Mouse (Mus musculus): ENCODE results near the gene Slc25a41. TPM values are rescaled to one million over a fixed set of nuclear protein-coding genes. Genes with fewer than 3 reads are reported as not detected.

Gene Slc25a41
- polyA plus RNA-seq, 1 experiment = 0.25 TPM

DNA sequence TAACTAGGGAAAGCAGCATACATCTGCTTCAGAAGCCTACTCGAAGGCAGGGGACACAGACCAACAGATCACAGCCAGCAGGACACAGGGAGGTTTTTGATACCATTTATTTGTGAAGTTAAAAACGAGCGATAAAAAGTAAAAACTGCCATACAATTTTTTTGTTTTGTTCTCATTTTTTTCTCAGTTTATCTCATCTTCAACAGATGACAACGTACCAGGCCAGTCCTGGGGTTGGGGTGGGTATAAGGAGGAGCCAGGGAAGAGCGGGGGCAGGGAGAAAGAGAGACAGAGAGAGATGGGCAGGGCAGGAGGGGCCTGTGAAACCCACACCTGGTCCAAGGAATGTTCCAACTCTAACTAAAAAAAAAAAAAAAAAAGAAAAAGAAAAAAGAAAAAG lies 20.5 kb downstream of the Slc25a41 start:
- H3K4me3 ChIP-seq (ENCODE audit: insufficient read depth, low read length) = no peak overlapping the region
- TF ChIP-seq CTCF (IDR thresholded peaks at IDR 0.05; ENCODE audit: extremely low read depth, insufficient read depth, low read length) (no peak), POLR2A (IDR thresholded peaks at IDR 0.05; ENCODE audit: extremely low read depth, insufficient read depth, low read length) (no peak)
- H3K27ac ChIP-seq (ENCODE audit: insufficient read depth, low read length) = no peak overlapping the region
- no peaks in the 10 kb centered on the region for H3K4me1 ChIP-seq (ENCODE audit: control insufficient read depth, insufficient read depth, low read length)

DNA sequence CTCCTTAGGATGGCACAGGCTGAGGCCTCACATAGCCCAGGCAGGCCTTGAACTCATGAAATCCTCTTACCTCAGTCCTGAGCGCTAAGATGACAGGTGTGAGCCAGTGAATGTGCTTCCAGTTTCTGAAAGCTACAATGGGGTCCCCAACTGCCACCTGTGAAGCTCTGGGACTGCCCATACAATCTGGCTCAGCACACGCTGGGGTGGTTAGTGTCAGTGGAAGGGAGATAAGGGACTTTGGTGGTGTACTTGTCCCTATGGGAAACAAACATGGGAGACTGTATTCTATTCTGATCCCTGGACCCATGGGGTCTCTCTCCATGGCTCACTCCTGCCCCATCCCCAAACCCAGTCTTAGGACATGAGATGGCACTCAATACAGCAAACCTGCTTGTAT lies 21.8 kb downstream of the Slc25a41 start:
- no peak overlapping the region for H3K4me3 ChIP-seq (ENCODE audit: insufficient read depth, low read length)
- TF ChIP-seq POLR2A (IDR thresholded peaks at IDR 0.05; ENCODE audit: extremely low read depth, insufficient read depth, low read length) = no peak
- TF ChIP-seq CTCF (IDR thresholded peaks at IDR 0.05; ENCODE audit: extremely low read depth, insufficient read depth, low read length) = no peak
- no peaks in the 10 kb centered on the region for H3K4me1 ChIP-seq (ENCODE audit: control insufficient read depth, insufficient read depth, low read length)
- no peak overlapping the region for H3K27ac ChIP-seq (ENCODE audit: insufficient read depth, low read length)

DNA sequence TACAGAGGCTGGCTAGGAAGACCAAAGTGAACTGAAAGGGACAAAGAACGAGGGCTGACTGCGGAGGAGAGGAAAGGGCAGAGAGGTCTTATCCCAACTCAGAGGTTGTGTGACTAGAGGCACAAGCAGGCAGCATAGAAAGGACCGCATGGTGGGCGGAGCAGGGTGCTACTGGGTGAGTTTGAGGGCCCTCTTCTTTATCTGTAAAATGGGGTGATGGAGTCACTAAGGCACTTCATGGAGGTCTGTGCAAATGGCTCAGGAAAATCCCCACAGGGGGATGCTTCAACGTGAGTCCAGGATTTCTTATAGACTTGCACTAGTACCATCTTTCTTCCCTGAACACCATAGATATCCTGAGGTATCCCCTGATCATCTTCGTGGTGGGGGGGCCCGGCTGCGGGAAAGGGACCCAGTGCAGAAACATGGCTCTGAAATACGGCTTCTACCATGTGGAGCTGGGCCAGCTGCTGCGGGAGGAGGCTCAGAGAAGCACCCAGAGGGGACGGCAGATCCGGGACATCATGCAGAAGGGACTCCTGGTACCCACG lies 29.1 kb downstream of the Slc25a41 start:
- Histone ChIP-seq H3K4me1 (ENCODE audit: control insufficient read depth, insufficient read depth, low read length) (0 out of 2 replicates have a peak, but pooled peaks cover 2% of the 10 kb centered on the region), H3K27ac (ENCODE audit: insufficient read depth, low read length) (0 out of 2 replicates have a peak overlapping the region, but pooled peaks have one; percentile 88), H3K4me3 (ENCODE audit: insufficient read depth, low read length) (peak overlapping the region; percentile 75)
- TF ChIP-seq POLR2A (IDR thresholded peaks at IDR 0.05; ENCODE audit: extremely low read depth, insufficient read depth, low read length) (no peak), CTCF (IDR thresholded peaks at IDR 0.05; ENCODE audit: extremely low read depth, insufficient read depth, low read length) (no peak)

DNA sequence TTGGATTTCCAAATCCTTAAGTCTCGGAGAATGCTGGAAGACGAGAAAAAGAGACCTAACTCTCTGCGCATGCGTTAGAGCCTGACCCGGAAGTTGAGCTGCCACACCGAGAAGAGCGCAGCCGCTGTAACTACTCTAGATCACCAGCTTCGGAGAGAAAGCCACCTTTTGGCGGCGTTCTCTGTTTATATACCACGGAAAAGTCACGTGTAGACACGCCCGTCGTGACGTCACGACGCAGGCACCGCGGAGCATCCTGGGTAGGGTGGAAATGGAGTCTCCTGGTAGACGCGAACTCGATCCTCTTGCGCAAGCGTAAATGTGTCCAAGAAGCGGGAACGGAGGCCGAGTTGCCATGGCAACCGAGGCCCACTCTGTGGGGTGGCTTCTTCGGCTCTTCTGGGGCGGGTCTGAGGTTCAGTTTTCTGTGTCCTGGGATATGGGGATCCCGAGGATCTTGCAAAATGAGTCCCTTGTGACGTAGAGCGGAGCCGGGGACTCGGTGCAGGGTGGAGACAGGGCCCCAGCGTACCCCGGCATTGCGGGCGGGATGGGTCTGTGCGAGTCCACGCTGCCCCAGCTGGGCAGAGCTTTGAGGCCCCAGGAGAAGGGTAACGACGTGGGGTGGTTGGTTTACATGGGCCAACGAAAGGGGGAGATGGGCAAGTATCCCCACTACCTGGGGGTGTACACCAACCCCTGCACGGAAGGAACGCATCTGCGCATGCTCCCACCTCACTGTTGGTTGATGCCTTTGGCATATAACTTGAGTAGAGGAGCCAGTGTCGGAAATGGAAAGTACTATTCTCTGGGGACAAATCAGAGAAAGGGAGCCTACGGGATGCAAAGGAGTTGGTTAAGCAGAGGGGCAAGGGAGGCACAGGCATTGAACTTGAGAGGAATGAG lies 30.0 kb downstream of the Slc25a41 start, which contains the start of the genes Gtf2f1 and Gm17949:
Gtf2f1 (minus strand) TSS at position 53 of the 906 bp plus-strand sequence.
Gm17949 (plus strand) TSS at position 234 of the 906 bp plus-strand sequence.
- peak; percentile 100 for TF ChIP-seq POLR2A (IDR thresholded peaks at IDR 0.05; ENCODE audit: extremely low read depth, insufficient read depth, low read length)
- TF ChIP-seq CTCF (IDR thresholded peaks at IDR 0.05; ENCODE audit: extremely low read depth, insufficient read depth, low read length) = no peak
- Histone ChIP-seq H3K4me3 (ENCODE audit: insufficient read depth, low read length) (peak within 1 kb of the TSS; percentile 75), H3K27ac (ENCODE audit: insufficient read depth, low read length) (peak within 1 kb of the TSS; percentile 88)

DNA sequence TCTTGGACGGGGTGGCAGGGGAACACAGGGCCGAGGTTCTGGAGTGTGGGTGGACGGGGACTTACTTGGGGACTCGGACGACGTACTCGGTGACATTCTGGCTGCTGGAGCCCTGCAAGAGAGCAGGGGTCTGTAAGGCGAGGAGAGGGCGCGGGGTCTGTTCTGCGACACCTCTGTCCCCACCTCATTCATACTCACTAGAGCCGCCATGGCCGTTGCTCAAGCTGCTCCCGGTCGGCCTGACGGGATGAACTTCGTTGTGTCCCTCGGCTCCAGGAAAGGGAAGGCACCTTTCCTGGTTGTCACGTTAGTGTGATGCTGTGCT lies 30.6 kb downstream of the Slc25a41 start:
- Histone ChIP-seq H3K4me1 (ENCODE audit: control insufficient read depth, insufficient read depth, low read length) (0 out of 2 replicates have a peak, but pooled peaks cover 2% of the 10 kb centered on the region), H3K27ac (ENCODE audit: insufficient read depth, low read length) (0 out of 2 replicates have a peak overlapping the region, but pooled peaks have one; percentile 19), H3K4me3 (ENCODE audit: insufficient read depth, low read length) (peak overlapping the region; percentile 75)
- TF ChIP-seq CTCF (IDR thresholded peaks at IDR 0.05; ENCODE audit: extremely low read depth, insufficient read depth, low read length) (no peak), POLR2A (IDR thresholded peaks at IDR 0.05; ENCODE audit: extremely low read depth, insufficient read depth, low read length) (no peak)

More for the DNA sequence above, 30.0 kb downstream of the Slc25a41 start, which contains the start of the genes Gtf2f1 and Gm17949:
- H3K4me1 ChIP-seq (ENCODE audit: control insufficient read depth, insufficient read depth, low read length) = 0 out of 2 replicates have a peak, but pooled peaks cover 2% of the 10 kb centered on the region

DNA sequence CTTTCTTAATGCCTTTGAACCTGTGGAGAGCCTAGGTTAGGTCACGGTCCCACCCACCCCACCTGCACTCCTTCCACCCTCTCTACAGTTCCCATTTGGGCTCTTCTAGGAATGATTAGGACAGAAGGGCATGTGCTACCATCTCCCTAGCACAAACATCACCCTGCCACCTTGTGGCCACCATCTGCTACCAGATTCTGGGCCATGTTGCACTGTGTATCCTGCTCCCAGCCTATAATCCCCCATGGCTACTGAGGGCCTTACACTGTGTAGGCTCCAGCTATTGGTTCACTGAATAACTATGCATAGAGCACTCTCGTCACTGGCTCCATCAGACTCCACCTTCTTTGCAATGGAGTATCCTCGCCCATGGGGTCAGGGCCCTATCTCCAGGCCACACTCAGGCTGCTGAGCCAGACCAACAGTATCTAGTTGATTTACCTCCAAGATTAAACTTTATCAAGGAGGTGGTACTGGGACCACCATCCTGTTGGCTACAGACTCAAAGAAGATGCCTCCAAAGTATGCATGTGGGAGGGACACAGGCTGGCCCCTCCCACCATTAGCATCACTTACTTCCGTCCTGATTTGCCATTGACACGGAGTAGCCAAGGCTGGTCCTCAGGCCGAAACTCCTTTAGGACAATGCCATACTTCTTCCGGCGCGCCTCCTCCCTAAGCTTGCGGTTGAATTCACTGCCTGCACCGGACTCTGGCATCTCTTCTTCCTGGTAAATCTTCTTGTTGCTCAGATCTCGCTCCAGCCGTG lies 34.1 kb downstream of the Slc25a41 start:
- no peak for TF ChIP-seq POLR2A (IDR thresholded peaks at IDR 0.05; ENCODE audit: extremely low read depth, insufficient read depth, low read length)
- TF ChIP-seq CTCF (IDR thresholded peaks at IDR 0.05; ENCODE audit: extremely low read depth, insufficient read depth, low read length) = peak; percentile 33; the same call in 1 of the 2 replicates
- H3K4me1 ChIP-seq (ENCODE audit: control insufficient read depth, insufficient read depth, low read length) = 0 out of 2 replicates have a peak, but pooled peaks cover 2% of the 10 kb centered on the region

DNA sequence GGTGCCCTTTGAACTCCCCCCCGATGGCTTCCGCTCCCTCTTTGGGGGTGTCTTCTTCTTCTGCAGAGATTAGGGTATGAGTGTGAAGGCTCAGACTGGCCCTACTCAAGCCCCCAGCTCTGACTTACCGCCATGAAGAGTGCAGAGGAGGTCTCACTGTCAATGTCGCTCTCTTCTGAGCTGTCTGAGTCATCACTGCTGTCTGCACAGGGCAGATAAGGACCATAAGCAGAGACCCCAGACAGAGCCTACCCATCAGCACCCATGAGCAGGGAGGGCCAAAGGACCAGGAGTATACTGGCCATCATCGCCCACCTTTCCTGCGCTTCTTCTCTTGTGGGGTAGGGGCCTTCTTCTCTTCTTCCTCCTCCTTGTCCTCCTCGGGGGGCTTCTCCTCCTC lies 37.5 kb downstream of the Slc25a41 start:
- no peak overlapping the region for H3K27ac ChIP-seq (ENCODE audit: insufficient read depth, low read length)
- H3K4me1 ChIP-seq (ENCODE audit: control insufficient read depth, insufficient read depth, low read length) = no peaks in the 10 kb centered on the region
- TF ChIP-seq POLR2A (IDR thresholded peaks at IDR 0.05; ENCODE audit: extremely low read depth, insufficient read depth, low read length) = no peak
- TF ChIP-seq CTCF (IDR thresholded peaks at IDR 0.05; ENCODE audit: extremely low read depth, insufficient read depth, low read length) = no peak
- H3K4me3 ChIP-seq (ENCODE audit: insufficient read depth, low read length) = no peak overlapping the region

More for the DNA sequence above, 34.1 kb downstream of the Slc25a41 start:
- no peak overlapping the region for H3K4me3 ChIP-seq (ENCODE audit: insufficient read depth, low read length)
- H3K27ac ChIP-seq (ENCODE audit: insufficient read depth, low read length) = no peak overlapping the region

DNA sequence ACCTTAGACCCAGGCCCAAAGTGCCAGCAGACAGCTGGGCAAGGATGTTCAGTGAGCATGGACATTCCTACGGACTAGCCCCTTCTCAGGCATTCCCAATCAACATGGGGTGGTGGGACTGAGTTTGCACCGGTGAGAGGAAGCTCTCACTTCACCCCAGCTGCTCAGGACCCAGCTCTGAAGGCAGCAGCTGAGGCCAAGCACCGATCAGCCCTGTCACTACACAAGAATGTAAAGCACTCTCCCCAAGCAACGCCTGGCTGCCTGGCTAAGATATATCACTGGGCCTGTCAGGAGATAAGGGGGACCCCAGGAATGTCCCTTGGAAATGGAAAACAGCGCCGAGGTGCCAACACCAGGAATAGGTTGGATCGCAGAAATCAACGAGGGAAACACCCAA lies 40.2 kb downstream of the Slc25a41 start:
- no peaks in the 10 kb centered on the region for H3K4me1 ChIP-seq (ENCODE audit: control insufficient read depth, insufficient read depth, low read length)
- H3K4me3 ChIP-seq (ENCODE audit: insufficient read depth, low read length) = no peak overlapping the region
- H3K27ac ChIP-seq (ENCODE audit: insufficient read depth, low read length) = no peak overlapping the region
- TF ChIP-seq POLR2A (IDR thresholded peaks at IDR 0.05; ENCODE audit: extremely low read depth, insufficient read depth, low read length) (no peak), CTCF (IDR thresholded peaks at IDR 0.05; ENCODE audit: extremely low read depth, insufficient read depth, low read length) (no peak)

Measured in cortical plate, adult 2 months (tissue).